18 mouse cellular contexts compared by ENCODE assay signal in genomic region chr4:83216381-83216780, GRCm38 (mm10).
A peak's percentile ranks its signal among the peaks of the same experiment; 100 is the strongest.
DNase-seq lines count a peak whose midpoint lies in the region; ATAC-seq lines count a peak whose summit lies in the region.
"Had no signal": no experiment of that assay in that cellular context is flagged by ENCODE, and none has a peak within 500 bp of the region (broad histone marks: within the 10 kb centered on the region; RNA-seq: fewer than 3 reads in every experiment).

No protein-coding gene starts in this region.

- peaks cover 16% of the 10 kb centered on the region for H3K4me1 ChIP-seq in forebrain, embryonic 14.5 days (ENCODE audit: control insufficient read depth, insufficient read depth, low read length)
- H3K4me1 ChIP-seq in forebrain, embryonic 16.5 days (replicated peaks; ENCODE audit: control insufficient read depth, insufficient read depth, low read length): peaks cover 16% of the 10 kb centered on the region
- peaks cover 13% of the 10 kb centered on the region for H3K4me1 ChIP-seq in kidney, embryonic 16.5 days (ENCODE audit: insufficient read depth, low read length)
- H3K4me1 ChIP-seq in lung, embryonic 16.5 days (replicated peaks; ENCODE audit: control insufficient read depth, insufficient read depth, low read length): peaks cover 11% of the 10 kb centered on the region
- H3K4me1 ChIP-seq: hindbrain, embryonic 15.5 days had no signal

- 69% methylated on average over 7 of the region's 7 CpGs for WGBS in forebrain, embryonic 14.5 days
- 65% methylated on average over 7 of the region's 7 CpGs for WGBS in forebrain, embryonic 16.5 days
- 80% methylated on average over 7 of the region's 7 CpGs for WGBS in kidney, embryonic 16.5 days
- WGBS in lung, embryonic 16.5 days: 76% methylated on average over 7 of the region's 7 CpGs

- H3K27me3 ChIP-seq in forebrain, embryonic 14.5 days (replicated peaks; ENCODE audit: control insufficient read depth, insufficient read depth, low read length): no peaks in the 10 kb centered on the region
- no peaks in the 10 kb centered on the region for H3K27me3 ChIP-seq in forebrain, embryonic 16.5 days (replicated peaks; ENCODE audit: control insufficient read depth, insufficient read depth, low read length)
- no peaks in the 10 kb centered on the region for H3K27me3 ChIP-seq in kidney, embryonic 16.5 days (ENCODE audit: insufficient read depth, low read length)
- H3K27me3 ChIP-seq in lung, embryonic 16.5 days (ENCODE audit: control insufficient read depth, insufficient read depth, low read depth, low read length): no peaks in the 10 kb centered on the region
- H3K27me3 ChIP-seq: heart, embryonic 15.5 days; hindbrain, embryonic 15.5 days had no signal

- ATAC-seq in forebrain, embryonic 14.5 days: no peak
- ATAC-seq in forebrain, embryonic 16.5 days: no peak
- ATAC-seq in kidney, embryonic 16.5 days (ENCODE audit: low FRiP score, low TSS enrichment): no peak
- no peak for ATAC-seq in lung, embryonic 16.5 days (ENCODE audit: low read depth)
- ATAC-seq: intestine, embryonic 16.5 days had no signal

- no peak overlapping the region for H3K4me3 ChIP-seq in forebrain, embryonic 14.5 days (ENCODE audit: low read depth, low read length)
- no peak overlapping the region for H3K4me3 ChIP-seq in forebrain, embryonic 16.5 days (replicated peaks; ENCODE audit: low read length)
- H3K4me3 ChIP-seq in kidney, embryonic 16.5 days (ENCODE audit: low read length): no peak overlapping the region
- H3K4me3 ChIP-seq in lung, embryonic 16.5 days (ENCODE audit: low read length): no peak overlapping the region
- H3K4me3 ChIP-seq: gastrocnemius, adult 2 months; heart, embryonic 15.5 days; hindbrain, embryonic 15.5 days had no signal

- H3K9me3 ChIP-seq in forebrain, embryonic 14.5 days (replicated peaks; ENCODE audit: control insufficient read depth, low read length): no peaks in the 10 kb centered on the region
- no peaks in the 10 kb centered on the region for H3K9me3 ChIP-seq in forebrain, embryonic 16.5 days (ENCODE audit: control insufficient read depth, low read length)
- no peaks in the 10 kb centered on the region for H3K9me3 ChIP-seq in kidney, embryonic 16.5 days (ENCODE audit: low read length)
- no peaks in the 10 kb centered on the region for H3K9me3 ChIP-seq in lung, embryonic 16.5 days (ENCODE audit: control insufficient read depth, low read length)
- H3K9me3 ChIP-seq: heart, embryonic 15.5 days; hindbrain, embryonic 15.5 days had no signal

- H3K9ac ChIP-seq in forebrain, embryonic 14.5 days (ENCODE audit: low read length): no peak overlapping the region
- H3K9ac ChIP-seq in forebrain, embryonic 16.5 days (replicated peaks; ENCODE audit: low read depth, low read length): no peak overlapping the region
- H3K9ac ChIP-seq in kidney, embryonic 16.5 days (replicated peaks; ENCODE audit: low read length): no peak overlapping the region
- H3K9ac ChIP-seq in lung, embryonic 16.5 days (ENCODE audit: low read length): no peak overlapping the region
- H3K9ac ChIP-seq: heart, embryonic 15.5 days; hindbrain, embryonic 15.5 days had no signal

- DNase-seq in forebrain, embryonic 14.5 days (ENCODE audit: low spot score): no peak
- no peak for DNase-seq in kidney, adult 11 months
- DNase-seq in lung, postnatal 36 days: no peak
- DNase-seq in gastrocnemius, adult 8-10 months (ENCODE audit: low spot score in 2 of 2): no peak
- DNase-seq: adrenal gland, adult 2 months; adrenal gland, postnatal 25 days; cerebellum, adult 18-20 months; cerebellum, postnatal 10 days; gastrocnemius, adult 2 months; gastrocnemius, postnatal 36 days; heart, adult 18-20 months had no signal

- no peak overlapping the region for H3K4me2 ChIP-seq in forebrain, embryonic 14.5 days (ENCODE audit: low read length)
- no peak overlapping the region for H3K4me2 ChIP-seq in forebrain, embryonic 16.5 days (ENCODE audit: low read length)
- no peak overlapping the region for H3K4me2 ChIP-seq in kidney, embryonic 16.5 days (replicated peaks; ENCODE audit: low read depth, low read length)
- H3K4me2 ChIP-seq in lung, embryonic 16.5 days (ENCODE audit: low read depth, low read length): no peak overlapping the region
- H3K4me2 ChIP-seq: heart, embryonic 11.5 days; heart, embryonic 15.5 days; hindbrain, embryonic 15.5 days had no signal

- peak overlapping the region; percentile 10; the same call in 1 of the 2 replicates for H3K27ac ChIP-seq in forebrain, embryonic 14.5 days (ENCODE audit: low read depth, low read length)
- no peak overlapping the region; the same call in 1 of the 2 replicates for H3K27ac ChIP-seq in forebrain, embryonic 16.5 days (ENCODE audit: low read length)
- peak overlapping the region; percentile 27; the same call in 1 of the 2 replicates for H3K27ac ChIP-seq in kidney, embryonic 16.5 days (ENCODE audit: low read length)
- H3K27ac ChIP-seq in lung, embryonic 16.5 days (ENCODE audit: low read length): peak overlapping the region; percentile 91
- H3K27ac ChIP-seq: gastrocnemius, adult 2 months; hindbrain, embryonic 15.5 days had no signal

- no peaks in the 10 kb centered on the region for H3K36me3 ChIP-seq in forebrain, embryonic 14.5 days (ENCODE audit: control insufficient read depth, insufficient read depth, low read length)
- H3K36me3 ChIP-seq in forebrain, embryonic 16.5 days (ENCODE audit: control insufficient read depth, insufficient read depth): no peaks in the 10 kb centered on the region
- H3K36me3 ChIP-seq in kidney, embryonic 16.5 days (ENCODE audit: insufficient read depth, low read length): no peaks in the 10 kb centered on the region
- no peaks in the 10 kb centered on the region for H3K36me3 ChIP-seq in lung, embryonic 16.5 days (ENCODE audit: control insufficient read depth, insufficient read depth, low read length)
- H3K36me3 ChIP-seq: heart, embryonic 15.5 days; hindbrain, embryonic 15.5 days had no signal
